In the genomic region with DNA sequence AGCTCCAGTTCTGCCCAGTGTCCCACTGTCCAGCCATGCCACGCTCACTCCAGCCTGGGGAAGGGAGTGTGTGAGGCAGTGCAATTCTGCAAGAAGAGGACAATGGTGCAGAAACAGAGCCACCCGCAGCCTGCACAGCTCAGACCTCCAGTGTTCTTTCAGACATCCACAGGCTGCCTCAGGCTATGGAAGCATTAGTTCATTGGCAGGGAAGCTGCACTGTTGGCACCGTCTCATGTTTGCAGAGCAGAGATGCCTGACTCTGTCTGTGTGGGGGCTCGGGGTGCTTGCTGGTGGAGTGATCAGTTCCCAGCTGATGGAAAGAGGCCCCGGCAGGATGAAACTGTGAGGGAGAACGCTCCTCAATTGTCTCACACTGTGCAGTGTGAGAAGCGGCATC, we compare ENCODE assay signal across 24 mouse cellular contexts. TPM values are rescaled to one million over a fixed set of nuclear protein-coding genes. Genes with fewer than 3 reads are reported as not detected.
DNase-seq lines count a peak whose midpoint lies in the region; ATAC-seq lines count a peak whose summit lies in the region.
"Had no signal": no experiment of that assay in that cellular context is flagged by ENCODE, and none has a peak within 500 bp of the region (broad histone marks: within the 10 kb centered on the region; RNA-seq: fewer than 3 reads in every experiment).

No protein-coding gene starts in this region.

- peak; percentile 21 for DNase-seq in layer of hippocampus, adult 11-12 months (ENCODE audit: low spot score)
- DNase-seq in layer of hippocampus, postnatal 10 days (ENCODE audit: low spot score in 2 of 2) = no peak
- no peak for DNase-seq in neural tube, embryonic 10.5 days (ENCODE audit: extremely low spot score, low spot score)
- DNase-seq in heart, embryonic 10.5 days (ENCODE audit: low spot score) = no peak
- DNase-seq: B cell, adult 2 months; cerebellum, adult 9-11 months; gastrocnemius, adult 2 months; heart, postnatal 10 days; kidney, adult 18-20 months; lung, postnatal 4 days; right cerebral cortex, postnatal 14 days; spleen, adult 18-20 months; thymus, postnatal 25 days had no signal

- no peaks in the 10 kb centered on the region for H3K9me3 ChIP-seq in forebrain, embryonic 13.5 days (replicated peaks)
- no peaks in the 10 kb centered on the region for H3K9me3 ChIP-seq in forebrain, embryonic 15.5 days
- H3K9me3 ChIP-seq in neural tube, embryonic 13.5 days = no peaks in the 10 kb centered on the region
- H3K9me3 ChIP-seq in neural tube, embryonic 14.5 days (ENCODE audit: control insufficient read depth, low read length) = no peaks in the 10 kb centered on the region
- no peaks in the 10 kb centered on the region for H3K9me3 ChIP-seq in heart, embryonic 10.5 days
- H3K9me3 ChIP-seq: embryonic facial prominence, embryonic 15.5 days; limb, embryonic 13.5 days; lung, embryonic 15.5 days; midbrain, embryonic 12.5 days had no signal

- no peak overlapping the region for H3K4me3 ChIP-seq in forebrain, embryonic 13.5 days
- no peak overlapping the region for H3K4me3 ChIP-seq in forebrain, embryonic 15.5 days
- no peak overlapping the region for H3K4me3 ChIP-seq in neural tube, embryonic 13.5 days
- H3K4me3 ChIP-seq in neural tube, embryonic 14.5 days (ENCODE audit: low read depth, low read length) = no peak overlapping the region
- no peak overlapping the region for H3K4me3 ChIP-seq in heart, embryonic 10.5 days
- H3K4me3 ChIP-seq: embryonic facial prominence, embryonic 15.5 days; gastrocnemius, adult 2 months; limb, embryonic 13.5 days; lung, embryonic 15.5 days; midbrain, embryonic 12.5 days had no signal

- H3K9ac ChIP-seq in forebrain, embryonic 13.5 days = peak overlapping the region; percentile 18; the same call in 1 of the 2 replicates
- H3K9ac ChIP-seq in forebrain, embryonic 15.5 days (replicated peaks) = no peak overlapping the region
- H3K9ac ChIP-seq in neural tube, embryonic 13.5 days = no peak overlapping the region
- no peak overlapping the region for H3K9ac ChIP-seq in neural tube, embryonic 14.5 days (replicated peaks; ENCODE audit: low read depth, low read length)
- H3K9ac ChIP-seq: embryonic facial prominence, embryonic 15.5 days; limb, embryonic 13.5 days; liver, embryonic 14.5 days; lung, embryonic 15.5 days; midbrain, embryonic 12.5 days had no signal

- no peak overlapping the region for H3K27ac ChIP-seq in forebrain, embryonic 13.5 days
- no peak overlapping the region for H3K27ac ChIP-seq in forebrain, embryonic 15.5 days (replicated peaks)
- H3K27ac ChIP-seq in neural tube, embryonic 13.5 days (replicated peaks) = peak overlapping the region; percentile 61
- peak overlapping the region; percentile 17; the same call in 1 of the 2 replicates for H3K27ac ChIP-seq in neural tube, embryonic 14.5 days (ENCODE audit: low read depth, low read length)
- no peak overlapping the region for H3K27ac ChIP-seq in heart, embryonic 10.5 days
- H3K27ac ChIP-seq: embryonic facial prominence, embryonic 15.5 days; gastrocnemius, adult 2 months; kidney, postnatal 0 days; limb, embryonic 13.5 days; liver, embryonic 14.5 days; lung, embryonic 15.5 days; midbrain, embryonic 12.5 days had no signal

- 49% methylated on average over 7 of the region's 7 CpGs for WGBS in forebrain, embryonic 13.5 days
- WGBS in forebrain, embryonic 15.5 days = 43% methylated on average over 7 of the region's 7 CpGs
- 49% methylated on average over 7 of the region's 7 CpGs for WGBS in neural tube, embryonic 13.5 days
- WGBS in neural tube, embryonic 14.5 days = 46% methylated on average over 7 of the region's 7 CpGs
- WGBS in heart, embryonic 10.5 days = 74% methylated on average over 7 of the region's 7 CpGs

- no peaks in the 10 kb centered on the region for H3K36me3 ChIP-seq in forebrain, embryonic 13.5 days (ENCODE audit: poor library complexity, severe bottlenecking)
- no peaks in the 10 kb centered on the region for H3K36me3 ChIP-seq in forebrain, embryonic 15.5 days
- no peaks in the 10 kb centered on the region for H3K36me3 ChIP-seq in neural tube, embryonic 13.5 days
- no peaks in the 10 kb centered on the region for H3K36me3 ChIP-seq in neural tube, embryonic 14.5 days (ENCODE audit: control insufficient read depth, insufficient read depth, low read length)
- no peaks in the 10 kb centered on the region for H3K36me3 ChIP-seq in heart, embryonic 10.5 days
- H3K36me3 ChIP-seq: embryonic facial prominence, embryonic 15.5 days; limb, embryonic 13.5 days; lung, embryonic 15.5 days; midbrain, embryonic 12.5 days had no signal

- peaks cover 16% of the 10 kb centered on the region; the same call in 1 of the 2 replicates for H3K4me1 ChIP-seq in forebrain, embryonic 13.5 days
- H3K4me1 ChIP-seq in forebrain, embryonic 15.5 days = peaks cover 11% of the 10 kb centered on the region; the same call in 1 of the 2 replicates
- H3K4me1 ChIP-seq in neural tube, embryonic 13.5 days (replicated peaks) = peaks cover 25% of the 10 kb centered on the region
- H3K4me1 ChIP-seq in neural tube, embryonic 14.5 days (ENCODE audit: control insufficient read depth, insufficient read depth, low read length) = 0 out of 2 replicates have a peak, but pooled peaks cover 3% of the 10 kb centered on the region
- peaks cover 13% of the 10 kb centered on the region for H3K4me1 ChIP-seq in heart, embryonic 10.5 days

- no peak overlapping the region for H3K4me2 ChIP-seq in forebrain, embryonic 13.5 days
- no peak overlapping the region for H3K4me2 ChIP-seq in forebrain, embryonic 15.5 days (replicated peaks)
- H3K4me2 ChIP-seq in neural tube, embryonic 13.5 days = no peak overlapping the region
- no peak overlapping the region for H3K4me2 ChIP-seq in neural tube, embryonic 14.5 days (ENCODE audit: low read depth, low read length)
- H3K4me2 ChIP-seq: embryonic facial prominence, embryonic 15.5 days; heart, embryonic 11.5 days; limb, embryonic 13.5 days; lung, embryonic 15.5 days; midbrain, embryonic 12.5 days had no signal

- H3K27me3 ChIP-seq in forebrain, embryonic 13.5 days = peaks cover 53% of the 10 kb centered on the region
- peaks cover 26% of the 10 kb centered on the region for H3K27me3 ChIP-seq in forebrain, embryonic 15.5 days
- peaks cover 48% of the 10 kb centered on the region for H3K27me3 ChIP-seq in neural tube, embryonic 13.5 days
- no peaks in the 10 kb centered on the region for H3K27me3 ChIP-seq in neural tube, embryonic 14.5 days (ENCODE audit: control insufficient read depth, insufficient read depth, low read length)
- H3K27me3 ChIP-seq in heart, embryonic 10.5 days (ENCODE audit: insufficient read depth, poor library complexity, severe bottlenecking) = peaks cover 54% of the 10 kb centered on the region

- ATAC-seq in forebrain, embryonic 13.5 days = no peak
- no peak; the same call in 1 of the 2 replicates for ATAC-seq in forebrain, embryonic 15.5 days (replicated peaks)
- 0 out of 2 replicates have a peak, but pooled peaks have one; percentile 48 for ATAC-seq in neural tube, embryonic 13.5 days (ENCODE audit: low read depth)
- peak; percentile 36 for ATAC-seq in neural tube, embryonic 14.5 days (ENCODE audit: low read depth)

RNA-seq across cellular contexts. Expression of a gene that starts 4.0 kb away (rescaled TPM):
- polyA plus RNA-seq in forebrain, embryonic 13.5 days (2015; fragmentation: Nextera tagmentation; extraction: Ambion mirVana) = 0.72 and 1.4 TPM in 2 replicates
- 3.4 and 3.9 TPM in 2 replicates for polyA plus RNA-seq in forebrain, embryonic 15.5 days (2015; fragmentation: Nextera tagmentation; extraction: Ambion mirVana)
- 10 to 100 TPM in 1 of 2 experiments, 1 to 10 TPM in 1; 9.2 to 10.7 TPM for total RNA-seq in layer of hippocampus, postnatal 10 days (2021)
- polyA plus RNA-seq in neural tube, embryonic 13.5 days (2015; fragmentation: Nextera tagmentation; extraction: Ambion mirVana) = 3.6 and 3.8 TPM in 2 replicates
- polyA plus RNA-seq in neural tube, embryonic 14.5 days (2014; fragmentation: Nextera tagmentation; extraction: Ambion mirVana) = 8.0 and 11.2 TPM in 2 replicates
- 0.05 and 0.15 TPM in 2 replicates for polyA plus RNA-seq in heart, embryonic 10.5 days (2016; fragmentation: Nextera tagmentation; extraction: Ambion mirVana)
- total RNA-seq: gastrocnemius, adult 2 months; heart, postnatal 10 days had no signal
- polyA plus RNA-seq: heart, embryonic 11.5 days; kidney, postnatal 0 days; limb, embryonic 13.5 days; lung, embryonic 15.5 days had no signal

Comparison
In these comparisons a context has a peak if more than half of its experiments do, and no peak if none do; other contexts are left out.
1. ATAC-seq: peak in neural tube, embryonic 13.5 days (single experiment) and neural tube, embryonic 14.5 days (single experiment); none in forebrain, embryonic 13.5 days (single experiment) and forebrain, embryonic 15.5 days (single experiment).
2. H3K27ac ChIP-seq: peak in neural tube, embryonic 13.5 days (single experiment) and neural tube, embryonic 14.5 days (single experiment); none in forebrain, embryonic 13.5 days (single experiment), forebrain, embryonic 15.5 days (single experiment) and heart, embryonic 10.5 days (single experiment).